Mouse (Mus musculus) spleen, embryonic (tissue): ENCODE results near the gene Iffo2.

Experiments
- CTCF ChIA-PET: fragments of 350-600 bp; sonication (Branson Sonifier 250); formaldehyde crosslinking; loops from one replicate; lab custom pipeline; 2022; lab: Charles Lee

Gene Iffo2

GRCm38 (mm10) chr4:139580663-139581336 is 50.5 kb downstream of the Iffo2 start:
- CTCF ChIA-PET, result no interaction called here

- CTCF ChIA-PET, result no interaction called here
Measured at GRCm38 (mm10) chr4:139581427-139582051, 51.2 kb downstream of the Iffo2 start.

- CTCF ChIA-PET, result interaction anchor here (0.9 kb wide), 1 partner anchor 20 kb away, joined by 3 read pairs; the partner anchor contains the start of gene Gm21969
Measured at GRCm38 (mm10) chr4:139582346-139582745, 52.0 kb downstream of the Iffo2 start.

GRCm38 (mm10) chr4:139582903-139583302 is 52.6 kb downstream of the Iffo2 start:
- CTCF ChIA-PET, result interaction anchor here (0.9 kb wide), 1 partner anchor 20 kb away, joined by 3 read pairs; the partner anchor contains the start of gene Gm21969

GRCm38 (mm10) chr4:139583629-139584245 is 53.4 kb downstream of the Iffo2 start:
- CTCF ChIA-PET, result interaction anchor here (0.6 kb wide), 1 partner anchor 11 kb away, joined by 6 read pairs; no protein-coding TSS in a partner anchor

- CTCF ChIA-PET, result interaction anchor here (0.6 kb wide), 1 partner anchor 11 kb away, joined by 6 read pairs; no protein-coding TSS in a partner anchor
Measured at GRCm38 (mm10) chr4:139584704-139585103, 54.4 kb downstream of the Iffo2 start.

GRCm38 (mm10) chr4:139585713-139586112 is 55.4 kb downstream of the Iffo2 start:
- CTCF ChIA-PET, result no interaction called here

GRCm38 (mm10) chr4:139587370-139587769 is 57.0 kb downstream of the Iffo2 start:
- CTCF ChIA-PET, result no interaction called here

GRCm38 (mm10) chr4:139587773-139588172 is 57.4 kb downstream of the Iffo2 start:
- CTCF ChIA-PET, result no interaction called here

GRCm38 (mm10) chr4:139589351-139590027 is 59.1 kb downstream of the Iffo2 start:
- CTCF ChIA-PET, result no interaction called here

GRCm38 (mm10) chr4:139590446-139590845 is 60.1 kb downstream of the Iffo2 start:
- CTCF ChIA-PET, result no interaction called here

GRCm38 (mm10) chr4:139592895-139593294 is 62.5 kb downstream of the Iffo2 start:
- CTCF ChIA-PET, result no interaction called here

GRCm38 (mm10) chr4:139593383-139593782 is 63.0 kb downstream of the Iffo2 start:
- CTCF ChIA-PET, result no interaction called here

- CTCF ChIA-PET, result no interaction called here
Measured at GRCm38 (mm10) chr4:139594062-139594461, 63.7 kb downstream of the Iffo2 start.

GRCm38 (mm10) chr4:139596715-139597114 is 66.4 kb downstream of the Iffo2 start:
- CTCF ChIA-PET, result interaction anchor here (0.7 to 0.8 kb wide), 2 partner anchors 39 to 43 kb away, joined by 3 to 13 read pairs; no protein-coding TSS in a partner anchor

- CTCF ChIA-PET, result interaction anchor here (0.7 to 0.8 kb wide), 2 partner anchors 38 to 43 kb away, joined by 3 to 13 read pairs; no protein-coding TSS in a partner anchor
Measured at GRCm38 (mm10) chr4:139597286-139598284, 67.2 kb downstream of the Iffo2 start.

- CTCF ChIA-PET, result no interaction called here
Measured at GRCm38 (mm10) chr4:139598356-139598755, 68.0 kb downstream of the Iffo2 start.

GRCm38 (mm10) chr4:139598950-139599518 is 68.7 kb downstream of the Iffo2 start:
- CTCF ChIA-PET, result no interaction called here

- CTCF ChIA-PET, result interaction anchor here (0.9 to 2.5 kb wide), 4 partner anchors 10 to 37 kb away, joined by 3 to 14 read pairs (median 8); no protein-coding TSS in a partner anchor
Measured at GRCm38 (mm10) chr4:139601519-139602356, 71.4 kb downstream of the Iffo2 start.
